Mouse (Mus musculus): ENCODE results near the gene Rab26.
A peak's percentile ranks its signal among the peaks of the same experiment; 100 is the strongest.

Gene Rab26

GRCm38 (mm10) chr17:24548435-24548834 lies 14.4 kb upstream of the Rab26 start:
- DNase-seq (ENCODE audit: low spot score in 2 of 2): peak; percentile 43 to 50

- no peak for DNase-seq (ENCODE audit: low spot score in 2 of 2)
Measured at GRCm38 (mm10) chr17:24546234-24546633, 12.2 kb upstream of the Rab26 start.

- no peak for DNase-seq (ENCODE audit: low spot score in 2 of 2)
Measured at GRCm38 (mm10) chr17:24545247-24545646, 11.2 kb upstream of the Rab26 start.

- no peak for DNase-seq (ENCODE audit: low spot score in 2 of 2)
Measured at GRCm38 (mm10) chr17:24544613-24545012, 10.6 kb upstream of the Rab26 start.

GRCm38 (mm10) chr17:24540375-24540774 lies 6.4 kb upstream of the Rab26 start:
- DNase-seq (ENCODE audit: low spot score in 2 of 2): peak in 1 of 2 experiments; percentile 52

- DNase-seq (ENCODE audit: low spot score in 2 of 2): no peak
Measured at GRCm38 (mm10) chr17:24538950-24539349, 4.9 kb upstream of the Rab26 start.

- no peak for DNase-seq (ENCODE audit: low spot score in 2 of 2)
Measured at GRCm38 (mm10) chr17:24537536-24537935, 3.5 kb upstream of the Rab26 start.

GRCm38 (mm10) chr17:24535300-24535699 lies 1.3 kb upstream of the Rab26 start:
- DNase-seq (ENCODE audit: low spot score in 2 of 2): no peak

GRCm38 (mm10) chr17:24533099-24533992 lies 664 bp downstream of the Rab26 start:
- DNase-seq (ENCODE audit: low spot score in 2 of 2): peak; percentile 79 to 81

GRCm38 (mm10) chr17:24532045-24532444 lies 2.0 kb downstream of the Rab26 start:
- no peak for DNase-seq (ENCODE audit: low spot score in 2 of 2)

- no peak for DNase-seq (ENCODE audit: low spot score in 2 of 2)
Measured at GRCm38 (mm10) chr17:24531064-24531463, 2.9 kb downstream of the Rab26 start.

- no peak for DNase-seq (ENCODE audit: low spot score in 2 of 2)
Measured at GRCm38 (mm10) chr17:24530361-24531050, 3.5 kb downstream of the Rab26 start.

GRCm38 (mm10) chr17:24529883-24530282 lies 4.1 kb downstream of the Rab26 start:
- DNase-seq (ENCODE audit: low spot score in 2 of 2): no peak

GRCm38 (mm10) chr17:24529007-24529451 lies 5.0 kb downstream of the Rab26 start:
- peak in 1 of 2 experiments; percentile 46 for DNase-seq (ENCODE audit: low spot score in 2 of 2)

GRCm38 (mm10) chr17:24528560-24528918 lies 5.5 kb downstream of the Rab26 start:
- no peak for DNase-seq (ENCODE audit: low spot score in 2 of 2)

- peak; percentile 99 to 100 for DNase-seq (ENCODE audit: low spot score in 2 of 2)
Measured at GRCm38 (mm10) chr17:24527723-24528559, 6.1 kb downstream of the Rab26 start, which contains the start of gene Traf7. TSS of gene Traf7 (minus strand) at chr17:24527938.

- peak in 1 of 2 experiments; percentile 27 for DNase-seq (ENCODE audit: low spot score in 2 of 2)
Measured at GRCm38 (mm10) chr17:24527315-24527714, 6.7 kb downstream of the Rab26 start.

GRCm38 (mm10) chr17:24524734-24525133 lies 9.3 kb downstream of the Rab26 start:
- DNase-seq (ENCODE audit: low spot score in 2 of 2): no peak

GRCm38 (mm10) chr17:24520450-24520849 lies 13.6 kb downstream of the Rab26 start:
- DNase-seq (ENCODE audit: low spot score in 2 of 2): no peak

- DNase-seq (ENCODE audit: low spot score in 2 of 2): peak; percentile 19 to 73
Measured at GRCm38 (mm10) chr17:24514270-24515257, 19.4 kb downstream of the Rab26 start.

- DNase-seq (ENCODE audit: low spot score in 2 of 2): peak in 1 of 2 experiments; percentile 27
Measured at GRCm38 (mm10) chr17:24513609-24514008, 20.4 kb downstream of the Rab26 start.
